Mouse (Mus musculus) neural tube, embryonic 10.5 days (tissue): ENCODE results near the gene Vezt.

Experiments used
- DNase-seq: peaks from one replicate; pipeline ENCODE4 v3.0.0-alpha.2; 2017; ENCODE audit warnings: low spot score; ENCODE audit errors: extremely low spot score

Gene Vezt

GRCm38 (mm10) chr10:94038366-94039260 lies 3.0 kb upstream of the Vezt start:
- DNase-seq, result no peak

GRCm38 (mm10) chr10:94037596-94037995 lies 2.0 kb upstream of the Vezt start:
- no peak for DNase-seq

- no peak for DNase-seq
Measured at GRCm38 (mm10) chr10:94037196-94037595, 1.6 kb upstream of the Vezt start.

GRCm38 (mm10) chr10:94036375-94036758 lies 750 bp upstream of the Vezt start:
- no peak for DNase-seq

- DNase-seq, result no peak
Measured at GRCm38 (mm10) chr10:94034876-94035657, 550 bp downstream of the Vezt start.

- DNase-seq, result no peak
Measured at GRCm38 (mm10) chr10:94031164-94031563, 4.5 kb downstream of the Vezt start.

GRCm38 (mm10) chr10:94028493-94028892 lies 7.1 kb downstream of the Vezt start:
- no peak for DNase-seq

- no peak for DNase-seq
Measured at GRCm38 (mm10) chr10:94025079-94025478, 10.5 kb downstream of the Vezt start.

- no peak for DNase-seq
Measured at GRCm38 (mm10) chr10:94021059-94021458, 14.6 kb downstream of the Vezt start.

GRCm38 (mm10) chr10:94020587-94020986 lies 15.0 kb downstream of the Vezt start:
- DNase-seq, result no peak

GRCm38 (mm10) chr10:94017455-94017854 lies 18.2 kb downstream of the Vezt start:
- DNase-seq, result no peak

- no peak for DNase-seq
Measured at GRCm38 (mm10) chr10:94014200-94014599, 21.4 kb downstream of the Vezt start.

- DNase-seq, result peak; percentile 23
Measured at GRCm38 (mm10) chr10:94013196-94013595, 22.4 kb downstream of the Vezt start.

GRCm38 (mm10) chr10:94011024-94011423 lies 24.6 kb downstream of the Vezt start:
- DNase-seq, result no peak

- no peak for DNase-seq
Measured at GRCm38 (mm10) chr10:94009991-94010679, 25.5 kb downstream of the Vezt start.

GRCm38 (mm10) chr10:94008356-94008755 lies 27.3 kb downstream of the Vezt start:
- no peak for DNase-seq

- no peak for DNase-seq
Measured at GRCm38 (mm10) chr10:94000223-94000622, 35.4 kb downstream of the Vezt start.

- no peak for DNase-seq
Measured at GRCm38 (mm10) chr10:93999357-93999756, 36.3 kb downstream of the Vezt start.

GRCm38 (mm10) chr10:93995100-93995499 lies 40.5 kb downstream of the Vezt start:
- DNase-seq, result no peak

- no peak for DNase-seq
Measured at GRCm38 (mm10) chr10:93994136-93994535, 41.5 kb downstream of the Vezt start.

- no peak for DNase-seq
Measured at GRCm38 (mm10) chr10:93985357-93985756, 50.3 kb downstream of the Vezt start.

- DNase-seq, result no peak
Measured at GRCm38 (mm10) chr10:93969306-93969705, 66.3 kb downstream of the Vezt start.
